Mouse (Mus musculus): ENCODE measurements at regions not wholly inside any gene's neighbourhood (a gene's known extent, or its start where the extent isn't known, plus 50 kb on each side); places are given as distances from the start of the nearest gene placed in this dataset.

- TF ChIP-seq CTCF (IDR thresholded peaks at IDR 0.05; ENCODE audit: low read depth) (no peak), EP300 (IDR thresholded peaks at IDR 0.05; ENCODE audit: low read depth) (no peak)
Observed at GRCm38 (mm10) chr12:45710766-45711165, 636.3 kb upstream of the Stxbp6 start.
